Mouse (Mus musculus): ENCODE results near the gene Cacna1i.

GRCm38 (mm10) chr15:80343031-80343430 lies 56.0 kb downstream of the Cacna1i start:
- TF ChIP-seq CTCF (IDR thresholded peaks at IDR 0.05; ENCODE audit: low read depth) (no peak), EP300 (IDR thresholded peaks at IDR 0.05; ENCODE audit: low read depth) (no peak)

Measured in heart, postnatal 0 days (tissue).